Mouse (Mus musculus) adrenal gland, postnatal 4 days (tissue): Measurements from ENCODE around the gene Rcbtb2. TPM values are rescaled to one million over a fixed set of nuclear protein-coding genes. Genes with fewer than 3 reads are reported as not detected.

Source experiments
- DNase-seq, 2 experiments: peaks; one replicate each; pipeline ENCODE4 v3.0.0; 2021 to 2022; ENCODE audit warnings: low spot score in 2 of 2, mixed read lengths in 2 of 2
- microRNA-seq: library from miRNA; unstranded; fragments of <30 nt; microRNA quantifications from one replicate; pipeline ENCODE4 v1.2.0, GENCODE M21; 2021
- total RNA-seq, 2 experiments: library from RNA; stranded (reverse); gene quantifications; 2 replicates each; pipeline ENCODE4 v1.2.3; 2021

The Rcbtb2 gene
- total RNA-seq, 2 experiments from 2014 or later: 47.0 to 48.8 TPM

DNA sequence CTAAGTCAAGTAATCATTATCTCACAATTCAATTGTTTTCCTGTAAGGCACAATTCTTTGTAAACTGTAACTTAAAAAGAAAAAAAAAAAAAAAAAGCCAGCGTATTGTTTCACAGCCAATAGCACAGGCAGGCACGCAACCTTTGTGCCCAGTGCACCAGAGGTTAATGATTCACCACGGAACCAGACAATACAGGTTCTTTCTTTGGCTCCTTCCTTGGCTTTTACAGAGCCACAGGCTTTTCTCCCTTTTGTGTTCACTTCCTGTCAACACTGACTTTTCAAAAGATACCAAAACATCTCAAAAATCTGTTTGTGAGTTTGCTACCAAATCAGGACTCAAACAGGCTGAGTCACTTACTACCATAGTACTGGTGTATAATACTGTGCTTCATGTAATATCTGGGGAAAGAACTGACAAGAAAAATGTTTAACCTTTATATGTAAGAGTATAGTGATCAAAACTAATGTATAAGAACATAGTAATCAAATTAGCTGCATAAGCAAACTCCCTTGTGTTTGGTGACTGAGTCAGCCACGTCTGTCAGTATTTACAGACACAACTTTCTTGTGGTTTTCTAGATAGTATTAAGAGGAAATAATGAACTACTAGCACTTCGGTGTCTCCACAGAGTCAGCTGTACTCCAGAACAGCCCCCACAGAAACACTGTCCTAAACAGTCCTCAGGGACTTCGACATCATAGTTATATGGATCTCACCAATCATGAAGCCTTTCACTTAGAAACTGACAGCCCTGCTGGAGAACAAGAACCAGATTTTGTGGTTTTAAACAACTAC is 130.8 kb downstream of the Rcbtb2 start:
- no peak for DNase-seq

DNA sequence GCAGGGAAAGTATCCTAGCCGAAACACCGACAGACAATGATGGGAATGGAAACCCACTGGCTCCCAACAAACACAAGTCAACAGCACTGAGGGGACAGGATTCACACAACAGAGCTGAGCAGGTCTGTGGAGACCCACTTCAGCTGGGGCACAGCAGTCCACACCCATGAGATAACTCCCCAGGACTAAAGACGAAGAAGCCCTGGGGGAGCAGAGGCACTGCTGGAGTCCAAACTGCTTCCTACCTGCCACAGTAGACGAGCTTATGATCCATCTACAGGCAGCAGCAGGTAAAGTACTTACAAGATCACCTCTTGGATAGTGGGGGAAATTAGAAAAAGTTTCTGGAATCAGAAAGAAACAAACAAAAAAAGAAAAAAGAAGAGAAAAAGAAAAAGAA is 131.6 kb downstream of the Rcbtb2 start:
- DNase-seq: no peak

DNA sequence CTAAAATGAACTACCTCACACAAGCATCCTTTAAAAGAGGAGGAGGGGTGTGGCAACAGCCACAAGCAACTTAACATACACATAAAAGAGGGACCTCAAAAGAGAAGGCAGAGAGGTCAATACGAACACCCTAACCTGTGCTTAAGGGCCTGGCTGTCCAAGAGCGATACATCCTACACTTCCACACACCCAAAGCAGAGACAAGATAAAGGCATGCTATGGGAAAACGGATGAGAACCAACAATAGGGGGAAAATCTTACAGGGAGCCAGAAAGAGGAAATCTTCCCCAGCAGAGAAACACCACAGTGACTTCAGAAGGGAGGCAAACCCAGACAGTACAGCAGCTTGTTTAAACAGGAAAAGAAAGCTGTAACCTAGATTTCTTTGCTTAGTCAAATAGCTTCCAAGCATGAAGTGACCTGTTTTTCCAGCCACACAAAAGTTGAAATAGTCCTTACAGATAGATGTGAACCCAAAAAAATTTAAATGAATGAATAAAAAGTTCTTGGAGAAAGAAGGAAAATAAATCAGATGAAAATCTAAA is 132.7 kb downstream of the Rcbtb2 start:
- DNase-seq: no peak

DNA sequence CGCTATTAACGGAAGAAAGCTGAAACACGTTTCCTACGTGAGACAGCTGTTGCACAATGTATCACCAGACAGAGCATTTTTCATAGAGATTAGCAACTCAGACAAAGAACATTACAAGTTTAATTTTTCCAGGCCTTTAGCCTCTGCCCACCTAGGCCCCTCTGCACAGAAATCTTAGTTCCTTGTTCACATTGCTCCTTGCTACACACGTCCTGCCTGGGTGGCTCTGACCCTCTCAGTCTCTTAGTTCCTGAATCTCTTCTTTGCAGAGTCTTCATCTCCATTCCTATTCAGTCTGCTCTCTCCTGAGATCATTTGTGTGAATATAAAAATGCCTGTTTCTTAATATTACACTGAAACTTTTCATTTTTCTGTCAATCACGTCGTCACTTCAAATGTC is 134.5 kb downstream of the Rcbtb2 start:
- DNase-seq: no peak

Small RNA genes lying within 50 kb of the gene (microRNA-seq; reads per million reads assigned to microRNA genes)
- not detected for gene Mir687

Other genes starting within 250 kb of the Rcbtb2 start
- 1 to 10 TPM in 1 of 2 experiments, under 1 TPM in 1; 0.78 to 1.2 TPM for gene Cysltr2, start 73.9 kb upstream of the Rcbtb2 start, total RNA-seq
- gene Lpar6, start 114.9 kb downstream of the Rcbtb2 start, total RNA-seq: 1 to 10 TPM; 6.2 to 6.9 TPM
- 10 to 100 TPM; 16.1 to 23.7 TPM for gene Rb1, start 202.8 kb downstream of the Rcbtb2 start, total RNA-seq